Mouse (Mus musculus) lung, adult 18-20 months (tissue): Measurements from ENCODE around the gene Gm10256.
"Not testable (repeated sequence)": the region's sequence is repeated elsewhere in the genome, so short reads cannot be mapped to it uniquely, and the experiment has no call there.

Experiments
- DNase-seq, 2 experiments: peaks; one replicate each; pipeline ENCODE4 v3.0.0; 2022; ENCODE audit warnings: mixed read lengths in 2 of 2

The Gm10256 gene

GRCm38 (mm10) chrY:2830380-2830779 is at the start of gene Gm10256, which contains the start of gene Rbmy:
Gm10256 (plus strand) TSS chrY:2830699.
Rbmy (plus strand) TSS chrY:2830680.
- DNase-seq = not testable (repeated sequence)

DNA sequence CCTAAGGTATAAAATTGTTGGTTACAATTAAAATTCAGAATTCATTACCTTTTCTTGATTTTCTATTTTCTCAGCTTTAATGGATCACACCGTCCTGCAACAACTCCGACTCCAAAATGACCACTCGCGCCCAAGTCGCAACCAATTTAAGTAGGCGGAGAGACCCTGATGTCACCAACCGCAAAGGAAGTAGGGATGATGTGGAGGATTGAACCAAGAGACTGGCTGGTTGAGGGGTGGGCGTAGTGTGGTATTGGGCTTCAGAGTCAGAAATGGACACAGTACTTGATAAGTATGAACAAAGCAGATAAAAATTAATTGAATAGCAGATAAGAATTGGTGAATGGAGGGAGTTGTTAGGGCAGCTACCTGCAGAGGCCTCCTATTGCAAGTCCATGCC is 34.4 kb upstream of the Gm10256 start, which contains the start of gene Gm4064:
Gene Gm4064, minus strand, starts transcription at position 101 of the 400 bp plus-strand sequence.
- DNase-seq = not testable (repeated sequence)

DNA sequence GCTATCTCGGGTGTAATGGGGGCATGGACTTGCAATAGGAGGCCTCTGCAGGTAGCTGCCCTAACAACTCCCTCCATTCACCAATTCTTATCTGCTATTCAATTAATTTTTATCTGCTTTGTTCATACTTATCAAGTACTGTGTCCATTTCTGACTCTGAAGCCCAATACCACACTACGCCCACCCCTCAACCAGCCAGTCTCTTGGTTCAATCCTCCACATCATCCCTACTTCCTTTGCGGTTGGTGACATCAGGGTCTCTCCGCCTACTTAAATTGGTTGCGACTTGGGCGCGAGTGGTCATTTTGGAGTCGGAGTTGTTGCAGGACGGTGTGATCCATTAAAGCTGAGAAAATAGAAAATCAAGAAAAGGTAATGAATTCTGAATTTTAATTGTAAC is 70.2 kb downstream of the Gm10256 start, which contains the start of gene Gm10352:
Gene Gm10352, plus strand, starts transcription at position 301 of the 400 bp plus-strand sequence.
- DNase-seq = not testable (repeated sequence)
